Mouse (Mus musculus) midbrain, embryonic 10.5 days (tissue): ENCODE results near the gene Duox1. TPM values are rescaled to one million over a fixed set of nuclear protein-coding genes. Genes with fewer than 3 reads are reported as not detected.
"Not testable (repeated sequence)": the region's sequence is repeated elsewhere in the genome, so short reads cannot be mapped to it uniquely, and the experiment has no call there.

ENCODE experiments used
- DNase-seq: peaks from one replicate; pipeline ENCODE4 v3.0.0-alpha.2; 2017; ENCODE audit warnings: low spot score
- H3K27ac ChIP-seq: fragments of 300-500 bp; sonication (generic); replicated peaks from 2 replicates; pipeline ENCODE4 v1.5.1; 2016; ENCODE audit warnings: mild to moderate bottlenecking
- H3K27me3 ChIP-seq: fragments of 300-500 bp; sonication (generic); 2 replicates; pipeline ENCODE4 v1.6.1; 2016; ENCODE audit warnings: low read depth, mild to moderate bottlenecking; ENCODE audit not compliant: poor library complexity, severe bottlenecking
- H3K36me3 ChIP-seq: fragments of 300-500 bp; sonication (generic); 2 replicates; pipeline ENCODE4 v1.6.1; 2016; ENCODE audit warnings: mild to moderate bottlenecking, moderate library complexity
- H3K4me1 ChIP-seq: fragments of 300-500 bp; sonication (generic); 2 replicates; pipeline ENCODE4 v1.6.1; 2016
- H3K4me3 ChIP-seq: fragments of 300-500 bp; sonication (generic); 2 replicates; pipeline ENCODE4 v1.5.1; 2016; ENCODE audit warnings: mild to moderate bottlenecking, moderate library complexity
- H3K9me3 ChIP-seq: fragments of 300-500 bp; sonication (generic); replicated peaks from 2 replicates; pipeline ENCODE4 v1.6.1; 2016; ENCODE audit warnings: mild to moderate bottlenecking
- WGBS: fragments of 180-500 bp; shearing (Covaris S2); methylation state at CpG from one replicate; pipeline ENCODE4 v1.1.7; 2016; 5-methylcytosine and 5-hydroxymethylcytosine counted together
- polyA plus RNA-seq: library from polyadenylated mRNA; unstranded; fragments of >200 nt; fragmentation: Nextera tagmentation; extraction: Ambion mirVana; gene quantifications from 2 replicates; pipeline ENCODE4 v1.2.1, GENCODE M21; 2016

The Duox1 gene
- polyA plus RNA-seq, 1 experiment from 2014 or later = 0.02 TPM

DNA sequence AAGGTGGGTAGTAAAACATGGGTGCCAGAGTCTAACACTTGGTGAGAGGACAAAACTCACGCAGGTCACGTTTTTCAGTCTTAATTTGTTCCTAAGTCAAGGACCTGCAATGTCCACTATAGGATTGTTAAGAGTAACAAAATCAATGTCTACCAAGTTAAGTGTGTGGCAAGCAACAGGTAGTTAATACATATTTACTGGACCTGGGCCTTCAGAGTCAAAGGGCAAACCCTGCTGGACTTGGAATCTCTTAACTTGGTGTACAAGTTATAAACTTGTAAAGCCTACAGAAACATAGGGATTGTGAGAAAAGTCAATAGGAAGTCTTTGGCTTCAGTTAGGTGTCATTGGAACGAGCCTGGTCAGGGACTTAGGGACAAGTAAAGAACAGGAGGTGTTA, 9.1 kb downstream of the Duox1 start:
- no peak for DNase-seq
- WGBS = 81% methylated on average over 3 of the region's 3 CpGs
- no peaks in the 10 kb centered on the region for H3K9me3 ChIP-seq
- no peaks in the 10 kb centered on the region for H3K4me1 ChIP-seq
- H3K4me3 ChIP-seq = no peak overlapping the region
- H3K27me3 ChIP-seq = no peaks in the 10 kb centered on the region
- H3K36me3 ChIP-seq = no peaks in the 10 kb centered on the region
- no peak overlapping the region for H3K27ac ChIP-seq

DNA sequence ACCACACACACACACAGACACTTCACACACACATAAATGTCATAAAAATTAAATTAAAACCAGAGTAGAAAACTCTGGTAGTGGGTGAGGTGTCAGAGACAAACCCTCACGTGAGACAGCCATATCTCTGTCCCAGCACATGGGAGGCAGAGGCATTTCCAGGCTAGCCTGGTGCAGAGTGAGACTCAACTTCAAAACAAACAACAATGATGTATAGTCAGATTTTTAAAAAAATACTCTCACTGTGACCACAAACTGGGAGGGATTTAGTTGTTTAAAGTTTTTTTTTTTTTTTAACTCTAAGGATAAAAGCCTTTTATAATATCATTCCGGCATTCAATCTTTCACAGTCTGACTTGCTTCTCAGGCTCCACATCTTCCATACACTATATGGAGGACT, 9.9 kb downstream of the Duox1 start:
- no peaks in the 10 kb centered on the region for H3K4me1 ChIP-seq
- no peak for DNase-seq
- 82% methylated on average over 2 of the region's 2 CpGs for WGBS

DNA sequence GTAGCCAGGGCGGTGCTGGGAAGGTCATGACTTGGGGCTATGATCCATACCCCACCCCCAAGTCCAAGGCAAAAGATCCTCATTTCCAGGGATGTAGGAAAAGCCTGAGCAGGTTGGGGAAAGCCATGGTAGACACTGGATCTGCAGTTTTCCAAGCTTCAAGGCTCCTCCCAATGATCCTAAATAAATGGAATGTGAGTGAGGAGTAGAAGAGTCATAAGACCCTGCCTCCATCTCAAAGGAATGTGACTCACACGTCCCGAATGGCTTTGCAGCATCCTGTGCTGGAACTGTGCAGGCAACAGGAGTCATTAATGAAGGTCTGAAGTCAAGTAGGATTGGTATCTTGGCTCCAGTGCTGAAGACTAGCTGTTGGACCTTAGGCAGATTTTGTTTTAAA, 12.5 kb downstream of the Duox1 start:
- Histone ChIP-seq H3K9me3 (no peaks in the 10 kb centered on the region), H3K27me3 (no peaks in the 10 kb centered on the region), H3K4me1 (no peaks in the 10 kb centered on the region), H3K27ac (no peak overlapping the region), H3K4me3 (no peak overlapping the region), H3K36me3 (no peaks in the 10 kb centered on the region)
- 72% methylated on average over 3 of the region's 3 CpGs for WGBS
- DNase-seq = no peak

More for the DNA sequence above, 9.9 kb downstream of the Duox1 start:
- Histone ChIP-seq H3K36me3 (no peaks in the 10 kb centered on the region), H3K9me3 (no peaks in the 10 kb centered on the region), H3K27ac (no peak overlapping the region), H3K4me3 (no peak overlapping the region), H3K27me3 (no peaks in the 10 kb centered on the region)

DNA sequence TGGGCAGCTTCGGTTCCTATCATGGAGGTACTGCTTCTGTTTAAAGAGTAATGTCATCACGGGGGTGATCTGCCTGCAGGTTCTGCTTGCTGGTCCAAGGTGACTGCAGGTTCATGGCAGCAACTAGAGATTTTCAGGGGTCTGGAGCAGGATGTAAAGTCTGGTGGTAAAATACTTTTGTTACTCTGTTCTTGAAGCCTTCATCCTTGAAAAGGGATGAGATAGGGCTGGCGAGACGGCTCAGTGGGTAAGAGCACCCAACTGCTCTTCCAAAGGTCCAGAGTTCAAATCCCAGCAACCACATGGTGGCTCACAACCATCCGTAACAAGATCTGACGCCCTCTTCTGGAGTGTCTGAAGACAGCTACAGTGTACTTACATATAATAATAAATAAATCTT, 14.8 kb downstream of the Duox1 start:
- H3K36me3 ChIP-seq, H3K27ac ChIP-seq, H3K9me3 ChIP-seq, H3K4me3 ChIP-seq, H3K4me1 ChIP-seq, DNase-seq, H3K27me3 ChIP-seq: not testable (repeated sequence)
- 86% methylated on average over 6 of the region's 6 CpGs for WGBS

DNA sequence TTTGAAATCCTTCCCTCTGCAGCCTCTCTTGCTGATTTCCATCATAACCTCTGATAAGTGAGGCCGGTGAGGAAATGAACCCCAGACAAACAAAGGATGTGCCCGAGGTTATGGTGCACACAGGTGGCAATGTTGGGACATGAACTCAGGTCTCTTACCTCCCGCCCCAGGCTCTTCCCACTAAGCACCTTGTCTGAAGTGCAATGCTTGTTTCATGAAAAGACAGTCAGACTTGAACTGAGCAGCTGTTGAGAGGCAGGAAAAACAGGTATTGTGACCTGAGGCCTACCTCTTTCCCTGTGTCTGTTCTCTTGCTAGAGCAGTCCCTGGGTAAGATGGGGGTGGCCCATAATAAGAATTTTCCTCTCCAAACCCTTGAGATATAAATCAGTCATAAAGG, 16.8 kb downstream of the Duox1 start:
- no peak for DNase-seq
- H3K27me3 ChIP-seq = 0 out of 2 replicates have a peak, but pooled peaks cover 1% of the 10 kb centered on the region
- H3K36me3 ChIP-seq = no peaks in the 10 kb centered on the region
- no peaks in the 10 kb centered on the region; the same call in 1 of the 2 replicates for H3K4me1 ChIP-seq
- no peak overlapping the region for H3K27ac ChIP-seq
- no peaks in the 10 kb centered on the region for H3K9me3 ChIP-seq
- H3K4me3 ChIP-seq = no peak overlapping the region
- WGBS = 91% methylated on average over 3 of the region's 3 CpGs

DNA sequence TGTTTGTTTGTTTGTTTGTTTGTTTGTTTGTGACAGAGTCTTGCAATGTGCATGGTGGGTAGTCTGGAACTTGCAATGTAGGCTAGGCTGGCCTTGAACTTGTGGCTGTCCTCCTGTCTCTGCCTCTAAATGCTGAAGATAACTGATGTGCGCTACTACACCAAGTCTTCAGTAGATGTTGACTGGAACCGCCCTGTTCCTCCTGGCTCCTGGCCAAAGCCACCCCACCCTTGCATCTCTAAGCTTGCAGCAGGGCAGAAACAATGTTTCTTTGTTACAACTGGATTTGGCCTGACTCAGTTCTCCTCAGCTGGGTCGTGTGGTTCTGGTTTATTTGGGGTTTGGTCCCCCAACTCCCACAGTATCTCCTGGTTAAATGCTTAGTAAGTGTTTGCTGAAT, 18.7 kb downstream of the Duox1 start:
- WGBS = 77% methylated on average over 3 of the region's 3 CpGs
- no peak overlapping the region for H3K4me3 ChIP-seq

DNA sequence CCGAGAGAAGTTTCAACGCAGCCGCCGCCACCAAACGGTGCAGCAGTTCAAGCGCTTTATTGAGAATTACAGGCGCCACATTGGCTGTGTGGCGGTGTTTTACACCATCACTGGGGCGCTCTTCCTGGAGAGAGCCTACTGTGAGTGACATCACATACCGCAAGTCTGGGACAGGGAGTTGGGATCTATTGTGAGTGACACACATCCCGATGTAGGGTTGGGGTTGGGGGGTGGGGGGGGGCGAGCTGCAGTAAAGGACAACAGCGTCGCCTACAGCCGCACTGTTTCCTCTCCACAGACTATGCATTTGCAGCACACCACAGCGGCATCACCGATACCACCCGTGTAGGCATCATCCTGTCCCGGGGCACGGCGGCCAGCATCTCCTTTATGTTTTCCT, 21.8 kb downstream of the Duox1 start:
- WGBS = 62% methylated on average over 21 of the region's 21 CpGs
- peak overlapping the region; percentile 31; the same call in 1 of the 2 replicates for H3K4me3 ChIP-seq

More for the DNA sequence above, 18.7 kb downstream of the Duox1 start:
- Histone ChIP-seq H3K27ac (no peak overlapping the region), H3K9me3 (no peaks in the 10 kb centered on the region), H3K36me3 (no peaks in the 10 kb centered on the region), H3K4me1 (no peaks in the 10 kb centered on the region; the same call in 1 of the 2 replicates), H3K27me3 (peaks cover 17% of the 10 kb centered on the region; the same call in 1 of the 2 replicates)
- no peak for DNase-seq

DNA sequence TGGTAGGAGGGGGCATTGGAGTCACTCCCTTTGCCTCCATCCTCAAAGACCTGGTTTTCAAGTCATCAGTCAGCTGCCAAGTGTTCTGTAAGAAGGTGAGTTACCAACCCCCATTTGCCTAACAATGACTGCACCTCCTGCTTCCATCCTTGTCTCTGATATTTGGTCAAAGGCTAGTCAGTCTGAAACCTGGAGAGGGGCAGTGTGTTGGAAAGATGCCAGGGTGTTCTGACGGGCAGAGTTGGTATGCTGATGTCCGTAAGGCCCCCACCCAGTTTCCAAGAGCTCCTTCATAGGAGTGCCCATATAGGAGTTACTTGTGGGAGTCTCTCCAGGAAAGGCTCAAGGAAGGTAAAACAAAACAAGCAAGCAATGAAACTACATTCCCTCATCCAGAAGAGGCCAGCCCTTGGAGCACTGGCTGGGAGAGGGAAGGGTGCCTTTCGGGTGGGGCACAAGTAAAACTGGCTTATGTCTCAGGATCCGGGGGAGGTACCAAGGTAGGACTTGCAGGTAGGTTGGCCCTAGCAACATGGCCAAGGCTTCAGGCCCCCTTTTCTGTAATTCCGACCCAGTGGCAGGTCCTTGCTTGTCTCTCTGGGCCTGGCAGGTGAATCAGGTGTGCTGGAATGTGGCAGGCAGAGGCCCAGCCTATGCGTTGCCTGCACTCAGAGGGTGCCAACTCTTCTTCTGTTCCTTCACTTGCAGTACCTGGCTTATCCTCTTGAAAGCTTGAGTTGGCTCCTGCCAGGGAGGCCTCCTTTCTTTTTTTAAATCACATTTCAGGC, 29.8 kb downstream of the Duox1 start:
- 0 out of 2 replicates have a peak, but pooled peaks cover 2% of the 10 kb centered on the region for H3K36me3 ChIP-seq
- no peaks in the 10 kb centered on the region for H3K27me3 ChIP-seq
- DNase-seq = no peak
- no peak overlapping the region for H3K27ac ChIP-seq
- no peak overlapping the region for H3K4me3 ChIP-seq
- peaks cover 23% of the 10 kb centered on the region for H3K4me1 ChIP-seq
- WGBS = 87% methylated on average over 6 of the region's 6 CpGs
- H3K9me3 ChIP-seq = no peaks in the 10 kb centered on the region

More for the DNA sequence above, 21.8 kb downstream of the Duox1 start:
- no peaks in the 10 kb centered on the region for H3K9me3 ChIP-seq
- DNase-seq = no peak
- no peak overlapping the region for H3K27ac ChIP-seq
- no peaks in the 10 kb centered on the region; the same call in 1 of the 2 replicates for H3K4me1 ChIP-seq
- peaks cover 17% of the 10 kb centered on the region; the same call in 1 of the 2 replicates for H3K27me3 ChIP-seq
- no peaks in the 10 kb centered on the region for H3K36me3 ChIP-seq

DNA sequence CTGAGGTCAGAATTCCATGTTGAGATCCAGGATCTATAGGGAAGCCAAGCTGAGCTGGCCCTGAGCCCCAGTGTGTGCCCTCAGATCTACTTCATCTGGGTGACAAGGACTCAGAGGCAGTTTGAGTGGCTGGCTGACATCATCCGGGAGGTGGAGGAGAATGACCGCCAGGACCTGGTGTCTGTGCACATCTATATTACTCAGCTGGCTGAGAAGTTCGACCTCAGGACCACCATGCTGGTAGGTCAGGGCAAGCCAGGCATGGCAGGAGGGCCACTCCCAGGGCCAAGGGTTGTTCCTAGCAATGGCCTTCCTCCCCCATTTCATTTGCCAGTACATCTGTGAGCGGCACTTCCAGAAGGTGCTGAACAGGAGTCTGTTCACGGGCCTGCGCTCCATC, 30.7 kb downstream of the Duox1 start:
- WGBS = 90% methylated on average over 6 of the region's 6 CpGs
- not testable (repeated sequence) for H3K9me3 ChIP-seq, H3K4me3 ChIP-seq, H3K36me3 ChIP-seq, H3K27me3 ChIP-seq, DNase-seq, H3K27ac ChIP-seq
- peaks cover 26% of the 10 kb centered on the region for H3K4me1 ChIP-seq

DNA sequence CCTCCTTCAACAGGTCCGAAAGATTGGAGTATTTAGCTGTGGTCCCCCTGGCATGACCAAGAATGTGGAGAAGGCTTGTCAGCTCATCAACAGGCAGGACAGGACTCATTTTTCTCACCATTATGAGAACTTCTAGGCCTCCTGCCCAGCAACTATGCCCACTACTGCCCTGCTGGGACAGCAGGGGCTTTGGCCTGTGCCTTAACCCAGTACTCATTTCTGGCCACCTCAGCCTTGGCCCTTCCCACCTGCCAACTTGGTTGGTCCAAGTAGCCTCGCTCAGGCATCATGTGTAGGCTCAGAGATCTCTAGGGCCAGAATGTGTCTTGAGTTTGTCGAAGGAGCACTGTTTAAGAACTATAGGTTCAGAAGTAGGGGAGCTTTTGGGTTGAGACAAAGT, 31.8 kb downstream of the Duox1 start:
- no peak overlapping the region for H3K27ac ChIP-seq
- WGBS = 96% methylated on average over 3 of the region's 3 CpGs
- no peak for DNase-seq

DNA sequence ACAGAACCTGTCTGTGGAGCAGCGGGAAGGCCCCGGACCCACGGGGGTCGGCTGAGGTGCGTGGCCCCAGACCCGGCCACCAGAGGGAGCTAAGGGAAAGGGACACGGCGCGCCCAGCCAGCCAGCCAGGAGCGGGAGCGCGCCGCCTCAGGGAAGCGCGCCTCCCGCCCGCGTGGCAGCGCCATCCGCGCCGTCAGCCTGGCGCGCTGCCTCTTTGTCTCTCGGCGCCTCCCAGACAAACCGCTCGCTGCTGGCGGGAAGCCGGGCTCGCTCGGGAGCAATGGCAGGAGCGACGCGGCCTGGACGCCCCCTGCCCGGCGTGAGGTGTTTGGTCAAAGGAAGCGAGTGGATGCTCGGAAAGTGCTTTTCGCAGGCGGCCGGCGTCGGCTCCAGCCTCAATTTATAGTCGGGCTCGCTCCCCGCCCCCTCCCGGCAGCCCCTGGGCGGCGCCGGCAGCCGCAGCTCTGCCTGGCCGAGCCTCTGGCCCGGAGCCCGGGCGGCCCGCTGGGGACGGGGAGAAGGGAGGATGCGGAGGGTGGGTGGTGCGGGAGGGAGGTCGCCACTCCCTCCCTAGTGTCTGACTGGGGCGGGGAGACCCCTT, 33.2 kb downstream of the Duox1 start:
- H3K36me3 ChIP-seq = peaks cover 30% of the 10 kb centered on the region
- WGBS = under 1% methylated on average over 60 of the region's 63 CpGs
- DNase-seq = peak; percentile 87
- H3K4me3 ChIP-seq = peak overlapping the region; percentile 64
- peak overlapping the region; percentile 99 for H3K27ac ChIP-seq
- no peaks in the 10 kb centered on the region for H3K27me3 ChIP-seq
- peaks cover 46% of the 10 kb centered on the region for H3K4me1 ChIP-seq
- no peaks in the 10 kb centered on the region for H3K9me3 ChIP-seq

More for the DNA sequence above, 31.8 kb downstream of the Duox1 start:
- peaks cover 17% of the 10 kb centered on the region for H3K36me3 ChIP-seq
- no peaks in the 10 kb centered on the region for H3K27me3 ChIP-seq
- peaks cover 37% of the 10 kb centered on the region for H3K4me1 ChIP-seq
- H3K4me3 ChIP-seq = no peak overlapping the region
- H3K9me3 ChIP-seq = no peaks in the 10 kb centered on the region

DNA sequence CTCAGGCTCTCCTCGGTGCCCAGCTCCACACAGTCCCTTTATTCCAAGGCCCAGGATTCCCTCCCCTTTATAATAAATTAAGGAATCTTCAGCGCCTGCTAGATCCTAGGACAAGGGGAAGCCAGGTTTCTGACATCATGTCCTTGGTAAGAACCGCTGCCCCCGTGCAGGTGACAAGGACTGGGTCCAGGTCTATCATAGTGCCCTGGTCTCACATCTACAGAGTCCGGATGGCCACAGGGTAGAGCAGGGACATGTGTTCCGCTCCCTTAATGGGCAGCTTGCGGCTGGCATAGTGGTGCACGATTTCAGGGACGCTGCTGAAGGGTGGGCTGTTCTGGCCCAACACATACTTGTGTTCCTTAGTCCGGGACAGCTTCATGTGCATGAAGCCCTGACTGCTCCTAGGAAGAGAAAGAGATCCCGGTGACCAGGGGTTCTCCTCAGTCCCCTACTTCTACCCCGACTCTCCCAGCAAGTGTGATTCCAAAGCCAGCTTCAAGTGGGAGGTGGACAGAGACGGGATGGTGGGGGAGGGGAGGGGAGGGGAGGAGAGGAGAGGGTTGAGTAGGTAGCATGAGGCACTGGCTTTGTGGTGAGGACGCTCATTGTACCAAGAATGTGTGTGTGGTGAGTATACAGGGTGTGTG, 33.8 kb downstream of the Duox1 start:
- Histone ChIP-seq H3K9me3 (no peaks in the 10 kb centered on the region), H3K4me1 (peaks cover 52% of the 10 kb centered on the region), H3K4me3 (peak overlapping the region; percentile 64), H3K27me3 (no peaks in the 10 kb centered on the region), H3K27ac (peak overlapping the region; percentile 99), H3K36me3 (peaks cover 36% of the 10 kb centered on the region)
- DNase-seq = no peak
- WGBS = 10% methylated on average over 14 of the region's 14 CpGs
